Comparison of ENCODE assay signal across 28 mouse cellular contexts in genomic region chr6:48614756-48615155, GRCm38 (mm10). TPM values are rescaled to one million over a fixed set of nuclear protein-coding genes. Genes with fewer than 3 reads are reported as not detected.
"Had no signal": no experiment of that assay in that cellular context is flagged by ENCODE, and none has a peak within 500 bp of the region (broad histone marks: within the 10 kb centered on the region; RNA-seq: fewer than 3 reads in every experiment).

No protein-coding gene starts in this region.

- H3K27ac ChIP-seq: liver, embryonic 14.5 days; midbrain, embryonic 10.5 days; midbrain, embryonic 12.5 days; neural tube, embryonic 13.5 days; neural tube, embryonic 15.5 days had no signal

- ATAC-seq: midbrain, embryonic 16.5 days had no signal

- H3K4me2 ChIP-seq: lung, embryonic 14.5 days; midbrain, embryonic 12.5 days; neural tube, embryonic 13.5 days; neural tube, embryonic 15.5 days had no signal

- H3K4me3 ChIP-seq: midbrain, embryonic 10.5 days; midbrain, embryonic 12.5 days; myocyte; neural tube, embryonic 13.5 days; neural tube, embryonic 15.5 days had no signal

- H3K4me1 ChIP-seq: midbrain, embryonic 10.5 days; midbrain, embryonic 12.5 days; neural tube, embryonic 13.5 days; neural tube, embryonic 15.5 days had no signal

- DNase-seq: lung, adult 18-20 months; lung, embryonic 14.5 days; lung, postnatal 10 days; lung, postnatal 4 days; midbrain, embryonic 14.5 days; retina, postnatal 1 day; right cerebral cortex, adult 18-20 months; right cerebral cortex, postnatal 25 days; right cerebral cortex, postnatal 4 days; spleen, adult 18-20 months; thymus, adult 2 months; thymus, postnatal 25 days; thymus, postnatal 4 days had no signal

- H3K9me3 ChIP-seq: midbrain, embryonic 10.5 days; midbrain, embryonic 12.5 days; neural tube, embryonic 13.5 days; neural tube, embryonic 15.5 days had no signal

- H3K27me3 ChIP-seq: midbrain, embryonic 12.5 days; neural tube, embryonic 13.5 days; neural tube, embryonic 15.5 days had no signal

- H3K9ac ChIP-seq: liver, embryonic 14.5 days; lung, embryonic 14.5 days; midbrain, embryonic 12.5 days; neural tube, embryonic 13.5 days; neural tube, embryonic 15.5 days had no signal

RNA-seq across cellular contexts. Expression of gene AI854703, which starts 11.8 kb away (rescaled TPM):
- total RNA-seq: megakaryocyte, adult 5-6 weeks had no signal

RNA-seq across cellular contexts. Expression of gene Gm44965, which starts 21.0 kb away (rescaled TPM):
- total RNA-seq: megakaryocyte, adult 5-6 weeks; megakaryocyte-erythroid progenitor cell, adult 5-6 weeks had no signal
- polyA plus RNA-seq: liver, embryonic 14.5 days; lung, embryonic 14.5 days; lung, embryonic 16.5 days; midbrain, embryonic 14.5 days; midbrain, embryonic 16.5 days; neural tube, embryonic 11.5 days; neural tube, embryonic 13.5 days; neural tube, embryonic 15.5 days; small intestine, adult 2 months; stomach, embryonic 14.5 days; thymus, adult 2 months; urinary bladder, adult 2 months had no signal

RNA-seq across cellular contexts. Expression of gene Gm45021, which starts 25.3 kb away (rescaled TPM):
- total RNA-seq: megakaryocyte, adult 5-6 weeks; megakaryocyte-erythroid progenitor cell, adult 5-6 weeks had no signal
- polyA plus RNA-seq: liver, embryonic 14.5 days; lung, embryonic 14.5 days; lung, embryonic 16.5 days; midbrain, embryonic 10.5 days; midbrain, embryonic 12.5 days; midbrain, embryonic 14.5 days; midbrain, embryonic 16.5 days; myocyte; neural tube, embryonic 11.5 days; neural tube, embryonic 13.5 days; neural tube, embryonic 15.5 days; small intestine, adult 2 months; stomach, embryonic 14.5 days; stomach, embryonic 16.5 days; thymus, adult 2 months had no signal
